In the genomic region with DNA sequence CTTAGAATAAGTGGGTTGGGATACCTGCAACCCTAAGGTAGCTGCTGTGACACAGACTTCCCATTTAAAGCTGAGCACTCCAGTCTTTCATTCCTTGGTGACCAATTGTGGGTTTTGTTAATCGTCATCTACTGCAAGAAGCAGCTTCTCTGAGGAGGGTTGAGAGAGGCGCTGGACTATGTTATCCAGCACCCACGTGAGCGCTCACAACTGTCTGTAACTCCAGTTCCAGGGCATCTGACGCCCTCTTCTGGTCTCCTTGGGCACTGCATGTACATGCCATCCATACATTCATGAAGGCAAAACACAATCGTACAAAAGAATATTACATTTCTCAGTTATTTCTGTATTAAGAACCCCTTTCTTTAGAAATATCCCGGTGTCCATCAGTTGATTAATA, we compare ENCODE assay signal across 12 mouse cellular contexts.
A peak's percentile ranks its signal among the peaks of the same experiment; 100 is the strongest.
DNase-seq lines count a peak whose midpoint lies in the region; ATAC-seq and TF ChIP-seq lines count a peak whose summit lies in the region.
"Had no signal": no experiment of that assay in that cellular context is flagged by ENCODE, and none has a peak within 500 bp of the region (broad histone marks: within the 10 kb centered on the region; RNA-seq: fewer than 3 reads in every experiment).

No protein-coding gene starts in this region.

- in situ Hi-C loops in Patski (cut with MboI; ENCODE audit: low pct_unique_long_range_greater_than_20kb) = loop anchor here (25.0 kb wide), 2 partner anchors 366 to 1309 kb away; a partner anchor contains a TSS

- CTCF ChIA-PET in Patski (lab: Charles Lee) = interaction anchor here (1.0 to 2.2 kb wide), 5 partner anchors 9 to 177 kb away, joined by 3 to 11 read pairs (median 4); no protein-coding TSS in a partner anchor

- WGBS in hindbrain, postnatal 0 days = 59% methylated on average over 7 of the region's 7 CpGs
- 55% methylated on average over 7 of the region's 7 CpGs for WGBS in hindbrain, embryonic 14.5 days
- WGBS in stomach, postnatal 0 days = 65% methylated on average over 7 of the region's 7 CpGs

- no peak for ATAC-seq in hindbrain, postnatal 0 days
- ATAC-seq in hindbrain, embryonic 14.5 days (ENCODE audit: low FRiP score) = no peak
- ATAC-seq in Patski = no peak
- ATAC-seq in stomach, postnatal 0 days (ENCODE audit: low FRiP score, low TSS enrichment) = no peak
- ATAC-seq: hindbrain, embryonic 16.5 days had no signal

- DNase-seq in hindbrain, postnatal 0 days (ENCODE audit: low spot score) = no peak
- DNase-seq in hindbrain, embryonic 14.5 days (ENCODE audit: low spot score) = no peak
- DNase-seq in thymus, postnatal 14 days = peak; percentile 22
- DNase-seq in thymus, postnatal 0 days (ENCODE audit: low spot score) = no peak
- DNase-seq in Patski (ENCODE audit: low read depth, low spot score) = no peak
- DNase-seq in stomach, postnatal 0 days (ENCODE audit: low spot score) = no peak
- DNase-seq in frontal cortex, postnatal 25 days (ENCODE audit: low spot score in 2 of 2) = no peak
- DNase-seq: cerebellum, adult 11 months had no signal

- H3K4me3 ChIP-seq in hindbrain, postnatal 0 days (ENCODE audit: low read length) = no peak overlapping the region
- H3K4me3 ChIP-seq in hindbrain, embryonic 14.5 days (replicated peaks; ENCODE audit: low read length) = no peak overlapping the region
- H3K4me3 ChIP-seq in stomach, postnatal 0 days (ENCODE audit: low read depth, low read length) = no peak overlapping the region
- H3K4me3 ChIP-seq: embryonic facial prominence, embryonic 12.5 days; limb, embryonic 13.5 days; neural tube, embryonic 15.5 days had no signal

- no peak for TF ChIP-seq EP300 in stomach, postnatal 0 days (optimal IDR thresholded peaks at IDR 0.05)

- peak; percentile 44 for TF ChIP-seq CTCF in hindbrain, postnatal 0 days (IDR thresholded peaks at IDR 0.05; ENCODE audit: low read depth)
- peak; percentile 60 for TF ChIP-seq CTCF in Patski (IDR thresholded peaks at IDR 0.05)
- peak; percentile 59 for TF ChIP-seq CTCF in stomach, postnatal 0 days (IDR thresholded peaks at IDR 0.05; ENCODE audit: low read depth)

- H3K36me3 ChIP-seq in hindbrain, postnatal 0 days (ENCODE audit: insufficient read depth, low read length) = no peaks in the 10 kb centered on the region
- H3K36me3 ChIP-seq in hindbrain, embryonic 14.5 days (replicated peaks; ENCODE audit: control insufficient read depth, insufficient read depth) = no peaks in the 10 kb centered on the region
- no peaks in the 10 kb centered on the region for H3K36me3 ChIP-seq in stomach, postnatal 0 days (ENCODE audit: control insufficient read depth, insufficient read depth, low read length)
- H3K36me3 ChIP-seq: embryonic facial prominence, embryonic 12.5 days; limb, embryonic 13.5 days; neural tube, embryonic 15.5 days had no signal

- H3K27ac ChIP-seq in hindbrain, postnatal 0 days = no peak overlapping the region
- no peak overlapping the region for H3K27ac ChIP-seq in hindbrain, embryonic 14.5 days
- H3K27ac ChIP-seq in stomach, postnatal 0 days (replicated peaks) = no peak overlapping the region
- H3K27ac ChIP-seq: embryonic facial prominence, embryonic 12.5 days; limb, embryonic 13.5 days; neural tube, embryonic 15.5 days had no signal

- no peak overlapping the region for H3K9ac ChIP-seq in hindbrain, postnatal 0 days (replicated peaks; ENCODE audit: low read length)
- H3K9ac ChIP-seq in hindbrain, embryonic 14.5 days = no peak overlapping the region
- H3K9ac ChIP-seq in stomach, postnatal 0 days (ENCODE audit: low read length) = no peak overlapping the region
- H3K9ac ChIP-seq: embryonic facial prominence, embryonic 12.5 days; limb, embryonic 13.5 days; neural tube, embryonic 15.5 days had no signal

- POLR2A ChIA-PET in Patski (lab: Charles Lee) = no interaction called here

- H3K27me3 ChIP-seq in hindbrain, postnatal 0 days (ENCODE audit: insufficient read depth, low read length) = no peaks in the 10 kb centered on the region
- H3K27me3 ChIP-seq in hindbrain, embryonic 14.5 days (ENCODE audit: control insufficient read depth, insufficient read depth, low read length) = no peaks in the 10 kb centered on the region
- H3K27me3 ChIP-seq in Patski = no peaks in the 10 kb centered on the region
- H3K27me3 ChIP-seq in stomach, postnatal 0 days (ENCODE audit: control insufficient read depth, insufficient read depth, low read length) = no peaks in the 10 kb centered on the region
- H3K27me3 ChIP-seq: embryonic facial prominence, embryonic 12.5 days; limb, embryonic 13.5 days; neural tube, embryonic 15.5 days had no signal

- no peaks in the 10 kb centered on the region for H3K4me1 ChIP-seq in hindbrain, postnatal 0 days (ENCODE audit: insufficient read depth, low read length)
- H3K4me1 ChIP-seq in hindbrain, embryonic 14.5 days (replicated peaks; ENCODE audit: control insufficient read depth, insufficient read depth, low read length) = no peaks in the 10 kb centered on the region
- H3K4me1 ChIP-seq in stomach, postnatal 0 days (replicated peaks; ENCODE audit: control insufficient read depth, insufficient read depth) = no peaks in the 10 kb centered on the region
- H3K4me1 ChIP-seq: embryonic facial prominence, embryonic 12.5 days; limb, embryonic 13.5 days had no signal

- no peaks in the 10 kb centered on the region for H3K9me3 ChIP-seq in hindbrain, postnatal 0 days (ENCODE audit: low read length)
- no peaks in the 10 kb centered on the region for H3K9me3 ChIP-seq in hindbrain, embryonic 14.5 days (ENCODE audit: control insufficient read depth, low read length)
- no peaks in the 10 kb centered on the region for H3K9me3 ChIP-seq in stomach, postnatal 0 days (ENCODE audit: control insufficient read depth, low read length)
- H3K9me3 ChIP-seq: embryonic facial prominence, embryonic 12.5 days; neural tube, embryonic 15.5 days had no signal

- no peak overlapping the region for H3K4me2 ChIP-seq in hindbrain, postnatal 0 days (ENCODE audit: low read depth, low read length)
- no peak overlapping the region for H3K4me2 ChIP-seq in hindbrain, embryonic 14.5 days (replicated peaks)
- no peak overlapping the region for H3K4me2 ChIP-seq in stomach, postnatal 0 days (replicated peaks; ENCODE audit: low read depth)
- H3K4me2 ChIP-seq: embryonic facial prominence, embryonic 12.5 days; limb, embryonic 13.5 days; neural tube, embryonic 15.5 days had no signal
